Mouse (Mus musculus): ENCODE results near the gene Foxn3. TPM values are rescaled to one million over a fixed set of nuclear protein-coding genes. Genes with fewer than 3 reads are reported as not detected.

Foxn3 gene
- polyA plus RNA-seq, 1 experiment from 2014 or later = 60.5 TPM

DNA sequence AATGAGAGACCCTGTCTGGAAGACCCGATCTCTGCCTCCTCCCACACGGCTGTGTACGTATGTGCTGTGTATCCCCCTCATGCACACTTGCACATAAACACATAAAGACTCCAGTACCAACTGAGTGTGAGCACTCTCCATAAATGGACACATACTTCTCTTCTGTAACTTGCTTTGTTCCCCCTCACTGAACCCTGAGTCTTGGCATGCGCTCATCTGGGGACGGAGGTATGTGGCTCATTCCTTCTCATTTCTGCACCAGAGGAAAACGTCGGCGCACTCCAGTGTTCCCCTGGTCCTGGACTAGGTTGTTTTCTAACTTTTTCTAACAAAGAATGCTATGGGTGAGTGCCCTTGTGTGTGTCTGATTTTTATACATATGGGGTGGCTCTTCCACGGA lies 325.9 kb downstream of the Foxn3 start:
- 89% methylated on average over 9 of the region's 9 CpGs for WGBS
- H3K4me2 ChIP-seq (ENCODE audit: low read length) = no peak overlapping the region

GRCm38 (mm10) chr12:99234346-99234745 lies 329.0 kb downstream of the Foxn3 start:
- peaks cover 22% of the 10 kb centered on the region for H3K4me1 ChIP-seq (ENCODE audit: control insufficient read depth, insufficient read depth, low read depth, low read length)
- no peaks in the 10 kb centered on the region for H3K36me3 ChIP-seq (ENCODE audit: control insufficient read depth, insufficient read depth, low read length)
- H3K27me3 ChIP-seq (replicated peaks; ENCODE audit: control insufficient read depth, insufficient read depth, low read length) = no peaks in the 10 kb centered on the region
- no peak overlapping the region for H3K27ac ChIP-seq (ENCODE audit: low read depth, low read length)
- H3K4me2 ChIP-seq (ENCODE audit: low read length) = no peak overlapping the region
- no peak for ATAC-seq
- no peak overlapping the region for H3K9ac ChIP-seq (ENCODE audit: low read depth, low read length)
- H3K4me3 ChIP-seq (ENCODE audit: low read length) = no peak overlapping the region
- WGBS = 56% methylated on average over 6 of the region's 6 CpGs
- H3K9me3 ChIP-seq (ENCODE audit: control insufficient read depth, low read length) = no peaks in the 10 kb centered on the region

More for the DNA sequence above, 325.9 kb downstream of the Foxn3 start:
- Histone ChIP-seq H3K4me1 (ENCODE audit: control insufficient read depth, insufficient read depth, low read depth, low read length) (peaks cover 25% of the 10 kb centered on the region), H3K4me3 (ENCODE audit: low read length) (no peak overlapping the region), H3K27ac (ENCODE audit: low read depth, low read length) (no peak overlapping the region), H3K36me3 (ENCODE audit: control insufficient read depth, insufficient read depth, low read length) (no peaks in the 10 kb centered on the region), H3K9ac (ENCODE audit: low read depth, low read length) (no peak overlapping the region), H3K9me3 (ENCODE audit: control insufficient read depth, low read length) (no peaks in the 10 kb centered on the region), H3K27me3 (replicated peaks; ENCODE audit: control insufficient read depth, insufficient read depth, low read length) (no peaks in the 10 kb centered on the region)
- no peak for ATAC-seq

DNA sequence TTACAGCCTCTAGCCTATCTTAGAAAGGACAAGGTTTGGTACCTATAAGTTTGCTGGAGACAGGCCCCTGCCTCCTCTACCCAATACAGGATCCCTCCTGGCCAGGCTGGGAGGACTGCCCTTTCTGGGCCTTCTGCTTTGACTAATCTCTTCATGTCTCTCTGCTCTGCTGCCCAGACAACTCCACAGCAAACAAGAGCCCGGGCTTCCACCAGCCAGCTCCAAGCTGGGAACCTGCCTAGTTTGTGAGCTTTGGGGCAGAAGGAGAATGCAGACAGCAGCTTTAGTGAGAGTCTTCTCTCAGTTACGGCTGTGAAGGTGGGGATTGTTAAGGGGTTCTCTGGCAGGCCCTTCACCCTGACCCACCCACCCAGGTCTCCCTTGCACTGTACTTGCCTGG lies 330.0 kb downstream of the Foxn3 start:
- Histone ChIP-seq H3K36me3 (ENCODE audit: control insufficient read depth, insufficient read depth, low read length) (no peaks in the 10 kb centered on the region), H3K9ac (ENCODE audit: low read depth, low read length) (no peak overlapping the region), H3K27ac (ENCODE audit: low read depth, low read length) (no peak overlapping the region), H3K4me1 (ENCODE audit: control insufficient read depth, insufficient read depth, low read depth, low read length) (peaks cover 19% of the 10 kb centered on the region), H3K4me3 (ENCODE audit: low read length) (no peak overlapping the region), H3K27me3 (replicated peaks; ENCODE audit: control insufficient read depth, insufficient read depth, low read length) (no peaks in the 10 kb centered on the region), H3K4me2 (ENCODE audit: low read length) (no peak overlapping the region), H3K9me3 (ENCODE audit: control insufficient read depth, low read length) (no peaks in the 10 kb centered on the region)
- no peak for ATAC-seq
- 61% methylated on average over 2 of the region's 2 CpGs for WGBS

- no peak overlapping the region for H3K4me2 ChIP-seq (ENCODE audit: low read length)
- no peaks in the 10 kb centered on the region for H3K9me3 ChIP-seq (ENCODE audit: control insufficient read depth, low read length)
- no peaks in the 10 kb centered on the region for H3K27me3 ChIP-seq (replicated peaks; ENCODE audit: control insufficient read depth, insufficient read depth, low read length)
- no peaks in the 10 kb centered on the region for H3K36me3 ChIP-seq (ENCODE audit: control insufficient read depth, insufficient read depth, low read length)
- no peak overlapping the region for H3K9ac ChIP-seq (ENCODE audit: low read depth, low read length)
- H3K4me3 ChIP-seq (ENCODE audit: low read length) = no peak overlapping the region
- H3K27ac ChIP-seq (ENCODE audit: low read depth, low read length) = no peak overlapping the region
- WGBS = 66% methylated on average over 9 of the region's 9 CpGs
- peaks cover 21% of the 10 kb centered on the region for H3K4me1 ChIP-seq (ENCODE audit: control insufficient read depth, insufficient read depth, low read depth, low read length)
- no peak for ATAC-seq
Measured at GRCm38 (mm10) chr12:99232478-99232877, 330.9 kb downstream of the Foxn3 start.

- Histone ChIP-seq H3K4me3 (ENCODE audit: low read length) (no peak overlapping the region), H3K4me1 (ENCODE audit: control insufficient read depth, insufficient read depth, low read depth, low read length) (peaks cover 30% of the 10 kb centered on the region), H3K4me2 (ENCODE audit: low read length) (no peak overlapping the region), H3K9me3 (ENCODE audit: control insufficient read depth, low read length) (no peaks in the 10 kb centered on the region), H3K36me3 (ENCODE audit: control insufficient read depth, insufficient read depth, low read length) (no peaks in the 10 kb centered on the region), H3K27ac (ENCODE audit: low read depth, low read length) (no peak overlapping the region), H3K9ac (ENCODE audit: low read depth, low read length) (no peak overlapping the region), H3K27me3 (replicated peaks; ENCODE audit: control insufficient read depth, insufficient read depth, low read length) (no peaks in the 10 kb centered on the region)
- ATAC-seq = no peak
- 29% methylated on average over 6 of the region's 6 CpGs for WGBS
Measured at GRCm38 (mm10) chr12:99231321-99231720, 332.1 kb downstream of the Foxn3 start.

DNA sequence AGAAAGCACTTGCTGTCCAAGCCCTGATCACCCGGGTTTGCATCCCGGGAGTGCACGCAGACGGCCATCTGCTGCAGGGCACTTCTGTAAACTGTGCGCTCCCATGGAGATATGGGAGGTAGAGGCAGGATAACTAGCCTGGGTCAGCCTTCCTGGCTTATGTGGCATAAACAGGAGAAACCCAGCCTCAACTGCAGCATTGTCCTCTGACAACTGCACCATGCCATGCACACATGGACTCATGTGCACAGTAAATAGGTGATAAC lies 332.7 kb downstream of the Foxn3 start:
- WGBS = 34% methylated on average over 5 of the region's 5 CpGs
- Histone ChIP-seq H3K36me3 (ENCODE audit: control insufficient read depth, insufficient read depth, low read length) (no peaks in the 10 kb centered on the region), H3K27ac (ENCODE audit: low read depth, low read length) (no peak overlapping the region), H3K27me3 (replicated peaks; ENCODE audit: control insufficient read depth, insufficient read depth, low read length) (no peaks in the 10 kb centered on the region), H3K9me3 (ENCODE audit: control insufficient read depth, low read length) (no peaks in the 10 kb centered on the region), H3K4me2 (ENCODE audit: low read length) (no peak overlapping the region), H3K9ac (ENCODE audit: low read depth, low read length) (no peak overlapping the region), H3K4me3 (ENCODE audit: low read length) (no peak overlapping the region), H3K4me1 (ENCODE audit: control insufficient read depth, insufficient read depth, low read depth, low read length) (peaks cover 25% of the 10 kb centered on the region)
- 0 out of 2 replicates have a peak, but pooled peaks have one; percentile 12 for ATAC-seq

DNA sequence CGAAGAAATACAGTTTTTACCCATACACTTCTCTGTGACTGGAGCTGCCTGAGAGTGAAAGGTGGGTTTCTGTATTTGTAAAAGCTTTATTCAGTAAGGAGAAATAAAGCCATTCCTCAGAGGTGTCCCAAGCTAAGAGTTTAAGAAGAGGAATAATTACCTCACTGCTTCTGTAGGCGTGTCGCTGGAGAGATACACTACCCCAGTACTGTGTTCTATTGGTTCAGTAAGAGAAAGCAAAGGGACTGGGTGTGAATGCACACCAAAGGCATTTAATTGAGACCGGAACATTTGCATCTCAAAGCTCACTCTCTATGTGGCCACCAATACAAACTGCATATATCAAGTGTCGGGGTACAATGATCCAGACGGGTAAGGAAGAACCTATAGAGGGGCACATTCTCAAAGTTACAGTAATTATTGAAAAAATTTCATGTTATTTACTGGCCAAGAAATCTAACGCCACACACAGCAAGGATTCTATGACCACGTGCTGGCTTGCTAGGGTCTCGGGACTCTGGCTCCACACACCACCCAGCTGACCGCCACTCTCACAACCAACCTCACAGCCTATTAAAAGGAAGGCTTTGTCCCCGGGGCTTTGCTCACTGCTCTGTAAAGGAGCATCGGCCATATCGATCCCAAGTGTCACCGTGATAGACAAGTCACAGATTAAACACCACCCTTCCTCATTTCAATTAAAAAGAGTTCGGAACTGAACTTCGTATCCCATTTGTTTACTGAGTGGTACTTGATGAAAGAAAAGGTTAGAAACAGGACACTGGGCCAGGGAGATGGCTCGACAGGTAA lies 333.2 kb downstream of the Foxn3 start:
- no peak overlapping the region for H3K4me3 ChIP-seq (ENCODE audit: low read length)
- WGBS = 18% methylated on average over 17 of the region's 17 CpGs
- H3K27ac ChIP-seq (ENCODE audit: low read depth, low read length) = no peak overlapping the region
- no peaks in the 10 kb centered on the region for H3K27me3 ChIP-seq (replicated peaks; ENCODE audit: control insufficient read depth, insufficient read depth, low read length)
- H3K4me2 ChIP-seq (ENCODE audit: low read length) = no peak overlapping the region
- ATAC-seq = peak; percentile 60; the same call in 1 of the 2 replicates
- H3K9ac ChIP-seq (ENCODE audit: low read depth, low read length) = no peak overlapping the region
- no peaks in the 10 kb centered on the region for H3K36me3 ChIP-seq (ENCODE audit: control insufficient read depth, insufficient read depth, low read length)
- no peaks in the 10 kb centered on the region for H3K9me3 ChIP-seq (ENCODE audit: control insufficient read depth, low read length)
- peaks cover 23% of the 10 kb centered on the region for H3K4me1 ChIP-seq (ENCODE audit: control insufficient read depth, insufficient read depth, low read depth, low read length)

- no peaks in the 10 kb centered on the region for H3K9me3 ChIP-seq (ENCODE audit: control insufficient read depth, low read length)
- ATAC-seq = 0 out of 2 replicates have a peak, but pooled peaks have one; percentile 13
- no peaks in the 10 kb centered on the region for H3K36me3 ChIP-seq (ENCODE audit: control insufficient read depth, insufficient read depth, low read length)
- H3K4me3 ChIP-seq (ENCODE audit: low read length) = no peak overlapping the region
- H3K9ac ChIP-seq (ENCODE audit: low read depth, low read length) = no peak overlapping the region
- no peak overlapping the region for H3K27ac ChIP-seq (ENCODE audit: low read depth, low read length)
- 61% methylated on average over 6 of the region's 6 CpGs for whole genome bisulfite sequencing
- H3K4me1 ChIP-seq (ENCODE audit: control insufficient read depth, insufficient read depth, low read depth, low read length) = peaks cover 28% of the 10 kb centered on the region
- H3K4me2 ChIP-seq (ENCODE audit: low read length) = no peak overlapping the region
- no peaks in the 10 kb centered on the region for H3K27me3 ChIP-seq (replicated peaks; ENCODE audit: control insufficient read depth, insufficient read depth, low read length)
Measured at GRCm38 (mm10) chr12:99227313-99227952, 335.9 kb downstream of the Foxn3 start.

DNA sequence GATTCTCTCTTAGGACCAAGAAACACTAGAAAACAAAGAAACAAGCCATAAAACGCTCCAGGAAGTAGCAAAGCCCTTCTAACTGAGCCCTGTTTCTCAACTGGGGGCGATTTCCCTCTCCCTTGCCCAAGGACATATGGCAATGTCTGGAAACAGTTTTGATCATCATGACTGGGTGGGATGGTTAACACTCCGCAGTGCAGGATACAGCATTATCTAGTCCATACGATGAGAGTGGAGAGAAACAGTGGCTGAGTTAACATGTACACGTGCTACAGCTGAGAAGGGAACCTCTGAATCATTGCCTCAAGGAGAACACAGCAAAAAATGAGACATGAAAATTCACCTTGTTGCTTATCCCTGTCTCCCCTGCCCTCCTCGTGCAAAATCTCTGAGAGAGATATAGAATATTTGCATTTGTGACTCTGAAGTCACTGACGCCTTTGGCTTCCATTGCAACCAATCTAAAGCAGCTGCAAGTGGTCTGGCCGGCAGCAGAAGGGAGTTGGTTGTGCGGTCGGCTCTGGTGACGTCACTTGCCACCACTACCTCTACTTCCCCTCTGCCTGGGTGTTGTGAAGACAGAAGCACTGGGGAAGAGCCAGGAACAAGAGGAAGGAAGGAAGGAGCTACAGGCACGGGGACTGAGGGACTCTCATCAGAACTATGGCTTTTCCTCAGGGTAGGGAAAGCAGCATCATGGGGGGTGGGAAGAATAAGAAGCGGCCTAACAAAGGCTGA lies 338.3 kb downstream of the Foxn3 start:
- ATAC-seq = no peak
- H3K9me3 ChIP-seq (ENCODE audit: control insufficient read depth, low read length) = no peaks in the 10 kb centered on the region
- H3K4me3 ChIP-seq (ENCODE audit: low read length) = no peak overlapping the region
- WGBS = 65% methylated on average over 13 of the region's 13 CpGs
- H3K4me2 ChIP-seq (ENCODE audit: low read length) = no peak overlapping the region
- H3K27ac ChIP-seq (ENCODE audit: low read depth, low read length) = no peak overlapping the region
- no peaks in the 10 kb centered on the region for H3K36me3 ChIP-seq (ENCODE audit: control insufficient read depth, insufficient read depth, low read length)
- H3K4me1 ChIP-seq (ENCODE audit: control insufficient read depth, insufficient read depth, low read depth, low read length) = peaks cover 35% of the 10 kb centered on the region
- H3K9ac ChIP-seq (ENCODE audit: low read depth, low read length) = no peak overlapping the region
- no peaks in the 10 kb centered on the region for H3K27me3 ChIP-seq (replicated peaks; ENCODE audit: control insufficient read depth, insufficient read depth, low read length)
